Mouse (Mus musculus): Measurements from ENCODE around the gene Bri3bp. TPM values are rescaled to one million over a fixed set of nuclear protein-coding genes. Genes with fewer than 3 reads are reported as not detected.
"Not testable (repeated sequence)": the region's sequence is repeated elsewhere in the genome, so short reads cannot be mapped to it uniquely, and the experiment has no call there.

The Bri3bp gene
- polyA plus RNA-seq, 1 experiment from 2014 or later = 18.4 TPM

GRCm38 (mm10) chr5:125480434-125481231 is 39.3 kb downstream of the Bri3bp start:
- Histone ChIP-seq H3K4me2 (ENCODE audit: low read depth, low read length) (no peak overlapping the region), H3K9me3 (replicated peaks; ENCODE audit: control insufficient read depth, low read length) (no peaks in the 10 kb centered on the region), H3K36me3 (ENCODE audit: control insufficient read depth, insufficient read depth) (no peaks in the 10 kb centered on the region; the same call in 1 of the 2 replicates), H3K9ac (ENCODE audit: low read depth, low read length) (no peak overlapping the region), H3K27ac (ENCODE audit: low read length) (no peak overlapping the region), H3K4me1 (ENCODE audit: control insufficient read depth, low read depth, low read length) (peaks cover 10% of the 10 kb centered on the region), H3K4me3 (ENCODE audit: low read depth, low read length) (no peak overlapping the region), H3K27me3 (ENCODE audit: control insufficient read depth, insufficient read depth, low read depth, low read length) (no peaks in the 10 kb centered on the region)
- no peak for ATAC-seq (ENCODE audit: low read depth)
- WGBS (ENCODE audit: insufficient replicate concordance) = 67% methylated on average over 11 of the region's 11 CpGs

DNA sequence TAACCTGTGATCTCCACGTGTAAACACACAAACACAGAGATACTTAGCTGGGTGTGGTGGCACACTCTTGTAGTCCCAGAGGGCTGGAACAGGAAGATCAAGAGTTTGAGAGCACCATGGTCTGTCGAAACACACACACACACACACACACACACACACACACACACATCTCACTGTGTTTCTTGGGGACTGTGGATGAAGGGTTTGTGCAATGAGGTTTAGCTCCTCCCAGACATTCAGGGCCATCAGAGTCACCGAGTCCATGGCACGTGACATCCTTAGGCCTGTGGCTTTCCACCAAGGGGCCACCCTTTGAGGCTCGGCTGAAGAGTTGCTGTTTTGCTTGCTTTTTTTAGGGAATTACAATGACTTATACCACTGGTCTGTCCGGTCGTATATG is 41.1 kb downstream of the Bri3bp start:
- Histone ChIP-seq H3K36me3 (ENCODE audit: control insufficient read depth, insufficient read depth) (no peaks in the 10 kb centered on the region; the same call in none of the 2 replicates), H3K4me3 (ENCODE audit: low read depth, low read length) (no peak overlapping the region), H3K27me3 (ENCODE audit: control insufficient read depth, insufficient read depth, low read depth, low read length) (no peaks in the 10 kb centered on the region), H3K4me2 (ENCODE audit: low read depth, low read length) (no peak overlapping the region), H3K27ac (ENCODE audit: low read length) (no peak overlapping the region), H3K4me1 (ENCODE audit: control insufficient read depth, low read depth, low read length) (no peaks in the 10 kb centered on the region; the same call in none of the 2 replicates), H3K9ac (ENCODE audit: low read depth, low read length) (no peak overlapping the region), H3K9me3 (replicated peaks; ENCODE audit: control insufficient read depth, low read length) (no peaks in the 10 kb centered on the region)
- ATAC-seq (ENCODE audit: low read depth) = no peak
- 69% methylated on average over 7 of the region's 7 CpGs for WGBS (ENCODE audit: insufficient replicate concordance)

DNA sequence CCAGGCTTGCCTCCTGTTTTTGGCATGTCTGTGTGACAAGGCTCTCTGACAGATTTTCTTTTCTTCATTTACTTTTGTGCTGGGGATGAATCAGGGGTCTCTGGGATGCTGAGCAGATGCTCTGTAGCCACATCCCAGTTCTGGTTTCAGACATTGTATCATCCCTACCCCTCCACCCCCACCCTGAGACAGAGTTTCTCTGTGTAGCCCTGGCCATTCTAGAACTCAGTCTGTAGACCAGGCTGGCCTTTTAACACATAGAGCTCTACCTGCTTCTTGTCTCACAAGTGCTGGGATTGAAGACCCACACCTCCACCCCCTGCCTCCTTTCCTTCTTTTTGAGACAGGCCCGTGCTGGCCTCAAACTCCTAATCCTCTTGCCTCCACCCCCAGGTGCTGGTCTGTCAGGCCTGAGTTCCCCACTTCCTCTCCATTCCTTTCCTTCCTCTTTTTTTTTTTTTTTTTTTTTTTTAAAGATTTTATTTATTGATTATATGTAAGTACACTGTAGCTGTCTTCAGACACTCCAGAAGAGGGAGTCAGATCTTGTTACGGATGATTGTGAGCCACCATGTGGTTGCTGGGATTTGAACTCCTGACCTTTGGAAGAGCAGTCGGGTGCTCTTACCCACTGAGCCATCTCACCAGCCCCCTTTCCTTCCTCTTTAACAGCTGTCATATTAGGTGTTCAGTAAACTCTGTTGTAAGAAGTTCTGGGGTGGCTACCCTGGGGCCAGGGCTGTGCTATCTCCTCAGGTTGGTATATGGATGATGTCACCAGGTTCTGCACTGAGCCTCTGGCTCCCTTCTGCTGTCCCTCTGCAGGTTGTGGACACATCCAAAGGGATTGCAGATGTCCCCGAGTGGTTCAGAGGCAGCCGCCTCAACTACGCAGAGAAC is 42.6 kb downstream of the Bri3bp start:
- Histone ChIP-seq H3K9me3 (replicated peaks; ENCODE audit: control insufficient read depth, low read length) (no peaks in the 10 kb centered on the region), H3K36me3 (ENCODE audit: control insufficient read depth, insufficient read depth) (no peaks in the 10 kb centered on the region; the same call in none of the 2 replicates), H3K4me3 (ENCODE audit: low read depth, low read length) (no peak overlapping the region), H3K27ac (ENCODE audit: low read length) (peak overlapping the region; percentile 29), H3K4me2 (ENCODE audit: low read depth, low read length) (no peak overlapping the region), H3K27me3 (ENCODE audit: control insufficient read depth, insufficient read depth, low read depth, low read length) (no peaks in the 10 kb centered on the region), H3K4me1 (ENCODE audit: control insufficient read depth, low read depth, low read length) (no peaks in the 10 kb centered on the region; the same call in 1 of the 2 replicates), H3K9ac (ENCODE audit: low read depth, low read length) (no peak overlapping the region)
- 49% methylated on average over 5 of the region's 6 CpGs for WGBS (ENCODE audit: insufficient replicate concordance)
- 0 out of 2 replicates have a peak, but pooled peaks have one; percentile 14 for ATAC-seq (ENCODE audit: low read depth)

DNA sequence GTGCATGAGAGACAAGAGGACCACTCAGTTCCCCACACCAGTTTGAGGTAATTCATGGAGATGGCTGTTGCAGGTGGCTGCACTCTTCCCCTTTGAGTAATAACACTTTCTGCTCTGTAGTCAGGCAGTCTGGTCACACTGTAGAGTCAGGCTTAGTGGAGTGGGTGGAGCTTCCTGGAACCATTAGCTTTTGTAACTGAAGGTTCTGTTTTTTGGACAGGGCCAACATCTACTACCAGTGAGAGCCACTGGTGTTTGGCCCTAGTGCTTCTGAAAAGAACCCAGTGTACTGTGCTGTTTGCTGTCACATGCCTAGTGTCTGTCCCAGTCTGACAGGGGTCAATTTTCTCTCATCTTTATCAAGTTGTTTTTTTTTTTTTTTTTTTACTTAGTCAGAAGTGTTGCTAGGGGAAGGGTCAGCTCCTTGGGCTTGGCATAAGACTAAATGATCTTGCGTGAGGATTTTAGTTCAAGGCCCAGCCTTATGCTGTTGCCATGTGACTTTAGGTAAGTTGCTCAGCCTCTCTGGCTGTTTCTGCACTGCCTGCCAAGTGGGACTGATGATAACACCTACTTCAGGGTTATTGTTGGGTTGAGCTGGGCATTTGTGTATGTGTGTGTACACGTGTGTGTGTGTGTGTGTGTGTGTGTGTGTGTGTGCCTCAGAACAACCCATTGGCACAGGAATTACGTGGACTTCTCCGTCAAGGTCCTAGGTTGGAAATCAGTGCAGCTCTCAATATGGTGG is 43.8 kb downstream of the Bri3bp start:
- H3K9me3 ChIP-seq (replicated peaks; ENCODE audit: control insufficient read depth, low read length) = no peaks in the 10 kb centered on the region
- ATAC-seq (ENCODE audit: low read depth) = no peak
- no peaks in the 10 kb centered on the region; the same call in 1 of the 2 replicates for H3K4me1 ChIP-seq (ENCODE audit: control insufficient read depth, low read depth, low read length)
- H3K4me3 ChIP-seq (ENCODE audit: low read depth, low read length) = no peak overlapping the region
- H3K27ac ChIP-seq (ENCODE audit: low read length) = peak overlapping the region; percentile 21; the same call in 1 of the 2 replicates
- no peak overlapping the region for H3K9ac ChIP-seq (ENCODE audit: low read depth, low read length)
- WGBS (ENCODE audit: insufficient replicate concordance) = 80% methylated on average over 4 of the region's 4 CpGs
- H3K4me2 ChIP-seq (ENCODE audit: low read depth, low read length) = no peak overlapping the region
- H3K36me3 ChIP-seq (ENCODE audit: control insufficient read depth, insufficient read depth) = no peaks in the 10 kb centered on the region; the same call in none of the 2 replicates
- no peaks in the 10 kb centered on the region for H3K27me3 ChIP-seq (ENCODE audit: control insufficient read depth, insufficient read depth, low read depth, low read length)

DNA sequence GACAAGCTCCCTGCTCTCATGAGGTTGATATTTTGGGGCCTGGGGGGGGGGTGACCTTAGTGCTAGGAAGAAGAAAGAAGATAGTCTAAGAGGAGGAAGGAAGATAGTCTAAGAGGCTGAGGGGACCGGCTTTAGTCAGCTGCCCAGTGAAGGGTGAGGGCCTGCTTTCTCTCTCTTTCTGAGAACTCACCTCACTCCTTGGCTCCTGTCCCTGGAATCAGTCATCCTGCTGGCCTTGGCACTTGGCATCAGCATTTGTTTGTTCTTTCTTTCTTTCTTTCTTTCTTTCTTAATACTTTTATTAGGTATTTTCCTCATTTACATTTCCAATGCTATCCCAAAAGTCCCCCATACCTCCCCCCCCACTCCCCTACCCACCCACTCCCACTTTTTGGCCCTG is 44.7 kb downstream of the Bri3bp start:
- 73% methylated on average over 1 of the region's 1 CpGs for WGBS (ENCODE audit: insufficient replicate concordance)
- Histone ChIP-seq H3K27ac (ENCODE audit: low read length) (no peak overlapping the region), H3K4me1 (ENCODE audit: control insufficient read depth, low read depth, low read length) (no peaks in the 10 kb centered on the region; the same call in 1 of the 2 replicates), H3K9me3 (replicated peaks; ENCODE audit: control insufficient read depth, low read length) (no peaks in the 10 kb centered on the region), H3K4me2 (ENCODE audit: low read depth, low read length) (no peak overlapping the region), H3K4me3 (ENCODE audit: low read depth, low read length) (no peak overlapping the region), H3K9ac (ENCODE audit: low read depth, low read length) (no peak overlapping the region), H3K27me3 (ENCODE audit: control insufficient read depth, insufficient read depth, low read depth, low read length) (no peaks in the 10 kb centered on the region), H3K36me3 (ENCODE audit: control insufficient read depth, insufficient read depth) (no peaks in the 10 kb centered on the region; the same call in none of the 2 replicates)
- ATAC-seq (ENCODE audit: low read depth) = no peak

DNA sequence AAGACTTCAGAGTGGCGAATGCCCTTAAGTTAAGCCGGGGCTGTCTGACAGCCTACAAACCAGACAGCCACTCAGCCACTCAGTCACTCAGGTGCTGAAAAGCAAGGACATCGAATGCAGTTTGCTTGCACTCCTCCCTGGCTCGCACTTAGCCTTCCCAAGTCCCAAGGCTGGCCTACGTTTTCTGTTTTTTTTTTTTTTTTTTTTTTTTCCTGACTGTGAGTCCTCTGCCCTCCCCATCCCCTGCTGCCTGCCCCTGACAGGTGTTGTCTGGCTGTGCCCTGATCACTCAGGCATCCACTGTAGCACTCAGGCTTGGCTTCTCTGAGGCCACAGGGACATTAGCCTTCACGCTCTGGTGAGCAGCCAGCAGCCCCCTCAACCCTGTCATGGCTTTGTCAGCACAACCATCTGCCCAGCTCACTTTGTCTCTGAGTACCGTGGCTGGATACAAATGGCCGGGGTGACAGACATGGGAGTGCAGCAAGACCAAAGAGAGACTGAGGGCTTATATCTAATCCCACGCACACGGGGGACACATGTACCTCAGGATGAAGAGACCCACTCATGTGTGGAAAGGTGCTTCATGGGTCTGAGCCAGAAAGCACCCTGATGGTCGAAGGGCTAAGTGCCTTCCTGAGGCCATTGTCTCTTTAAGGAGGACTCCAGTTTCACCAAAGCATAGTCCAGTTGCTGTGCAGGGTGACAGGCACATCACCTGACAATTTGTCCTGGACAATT is 46.2 kb downstream of the Bri3bp start:
- ATAC-seq (ENCODE audit: low read depth) = no peak
- no peaks in the 10 kb centered on the region; the same call in none of the 2 replicates for H3K36me3 ChIP-seq (ENCODE audit: control insufficient read depth, insufficient read depth)
- H3K27ac ChIP-seq (ENCODE audit: low read length) = no peak overlapping the region
- no peak overlapping the region for H3K4me3 ChIP-seq (ENCODE audit: low read depth, low read length)
- H3K4me2 ChIP-seq (ENCODE audit: low read depth, low read length) = no peak overlapping the region
- H3K4me1 ChIP-seq (ENCODE audit: control insufficient read depth, low read depth, low read length) = no peaks in the 10 kb centered on the region; the same call in 1 of the 2 replicates
- no peaks in the 10 kb centered on the region for H3K27me3 ChIP-seq (ENCODE audit: control insufficient read depth, insufficient read depth, low read depth, low read length)
- H3K9ac ChIP-seq (ENCODE audit: low read depth, low read length) = no peak overlapping the region
- 71% methylated on average over 11 of the region's 11 CpGs for WGBS (ENCODE audit: insufficient replicate concordance)
- no peaks in the 10 kb centered on the region for H3K9me3 ChIP-seq (replicated peaks; ENCODE audit: control insufficient read depth, low read length)

DNA sequence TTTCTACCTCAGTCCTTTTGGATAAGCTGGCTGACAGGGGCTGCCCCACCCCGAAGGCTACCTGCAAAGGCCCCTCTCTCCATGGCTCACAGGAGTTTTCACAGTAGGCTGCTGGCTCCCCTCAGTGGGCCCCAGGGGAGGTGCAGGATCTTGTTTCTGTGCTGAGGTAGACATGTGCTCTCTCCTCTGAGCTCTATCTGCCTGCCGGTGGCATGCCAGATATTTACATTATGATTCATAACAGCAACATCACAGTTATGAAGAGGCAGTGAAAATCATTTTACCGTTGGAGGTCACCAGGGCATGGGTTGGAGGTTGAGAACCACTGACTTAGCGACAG is 46.7 kb downstream of the Bri3bp start:
- H3K9ac ChIP-seq (ENCODE audit: low read depth, low read length) = no peak overlapping the region
- ATAC-seq (ENCODE audit: low read depth) = no peak

DNA sequence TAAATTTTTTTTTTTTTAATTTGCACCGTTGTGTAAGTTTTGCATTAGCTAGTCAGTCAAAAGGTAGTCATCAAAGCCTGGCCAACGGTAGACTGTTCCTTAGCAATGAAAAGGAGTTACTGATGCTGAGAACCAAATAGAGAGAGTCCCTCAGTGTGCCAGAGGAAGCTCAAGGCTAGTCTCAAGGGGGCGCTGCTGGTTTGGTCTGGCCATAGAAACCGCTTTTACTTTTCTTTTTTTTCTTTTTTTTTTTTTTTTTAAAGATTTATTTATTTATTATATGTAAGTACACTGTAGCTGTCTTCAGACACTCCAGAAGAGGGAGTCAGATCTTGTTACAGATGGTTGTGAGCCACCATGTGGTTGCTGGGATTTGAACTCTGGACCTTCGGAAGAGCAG is 47.6 kb downstream of the Bri3bp start:
- WGBS (ENCODE audit: insufficient replicate concordance) = 81% methylated on average over 5 of the region's 5 CpGs
- not testable (repeated sequence) for ATAC-seq (ENCODE audit: low read depth)

More for the DNA sequence above, 46.7 kb downstream of the Bri3bp start:
- Histone ChIP-seq H3K36me3 (ENCODE audit: control insufficient read depth, insufficient read depth) (no peaks in the 10 kb centered on the region; the same call in 1 of the 2 replicates), H3K4me2 (ENCODE audit: low read depth, low read length) (no peak overlapping the region), H3K27ac (ENCODE audit: low read length) (no peak overlapping the region), H3K4me3 (ENCODE audit: low read depth, low read length) (no peak overlapping the region), H3K4me1 (ENCODE audit: control insufficient read depth, low read depth, low read length) (no peaks in the 10 kb centered on the region; the same call in 1 of the 2 replicates), H3K27me3 (ENCODE audit: control insufficient read depth, insufficient read depth, low read depth, low read length) (no peaks in the 10 kb centered on the region), H3K9me3 (replicated peaks; ENCODE audit: control insufficient read depth, low read length) (no peaks in the 10 kb centered on the region)
- WGBS (ENCODE audit: insufficient replicate concordance) = 58% methylated on average over 4 of the region's 4 CpGs

More for the DNA sequence above, 47.6 kb downstream of the Bri3bp start:
- not testable (repeated sequence) for H3K4me2 ChIP-seq (ENCODE audit: low read depth, low read length); H3K9me3 ChIP-seq (replicated peaks; ENCODE audit: control insufficient read depth, low read length); H3K27ac ChIP-seq (ENCODE audit: low read length); H3K4me3 ChIP-seq (ENCODE audit: low read depth, low read length); H3K27me3 ChIP-seq (ENCODE audit: control insufficient read depth, insufficient read depth, low read depth, low read length); H3K9ac ChIP-seq (ENCODE audit: low read depth, low read length); H3K36me3 ChIP-seq (ENCODE audit: control insufficient read depth, insufficient read depth); H3K4me1 ChIP-seq (ENCODE audit: control insufficient read depth, low read depth, low read length)
